Mouse (Mus musculus): ENCODE measurements around the gene Brpf3. TPM values are rescaled to one million over a fixed set of nuclear protein-coding genes. Genes with fewer than 3 reads are reported as not detected.

The Brpf3 gene
- polyA plus RNA-seq, 1 experiment from 2014 or later = 9.6 TPM

- no peak overlapping the region for H3K4me2 ChIP-seq (ENCODE audit: low read depth, severe bottlenecking)
- H3K27me3 ChIP-seq (ENCODE audit: control insufficient read depth, insufficient read depth, low read length) = no peaks in the 10 kb centered on the region
- H3K27ac ChIP-seq (replicated peaks; ENCODE audit: low read depth, low read length) = no peak overlapping the region
- ATAC-seq (ENCODE audit: insufficient number of reproducible peaks, low FRiP score, low TSS enrichment, low read depth) (no peak), DNase-seq (ENCODE audit: low spot score) (no peak)
- 86% methylated on average over 1 of the region's 1 CpGs for WGBS
- no peak overlapping the region for H3K9ac ChIP-seq (ENCODE audit: low read length)
- no peak overlapping the region for H3K4me3 ChIP-seq (ENCODE audit: low read depth, low read length)
- H3K36me3 ChIP-seq (ENCODE audit: control insufficient read depth, insufficient read depth, low read length) = peaks cover 21% of the 10 kb centered on the region
- peaks cover 2% of the 10 kb centered on the region; the same call in 1 of the 2 replicates for H3K4me1 ChIP-seq (ENCODE audit: control insufficient read depth, insufficient read depth, low read length)
- no peaks in the 10 kb centered on the region; the same call in 1 of the 2 replicates for H3K9me3 ChIP-seq (ENCODE audit: control insufficient read depth, low read length)
Measured at GRCm38 (mm10) chr17:28803316-28803715, 2.4 kb downstream of the Brpf3 start.

GRCm38 (mm10) chr17:28804973-28805372 is 4.1 kb downstream of the Brpf3 start:
- 88% methylated on average over 6 of the region's 6 CpGs for WGBS
- DNase-seq (ENCODE audit: low spot score) (no peak), ATAC-seq (ENCODE audit: insufficient number of reproducible peaks, low FRiP score, low TSS enrichment, low read depth) (no peak)
- no peak overlapping the region for H3K4me3 ChIP-seq (ENCODE audit: low read depth, low read length)
- no peaks in the 10 kb centered on the region for H3K27me3 ChIP-seq (ENCODE audit: control insufficient read depth, insufficient read depth, low read length)
- no peak overlapping the region for H3K27ac ChIP-seq (replicated peaks; ENCODE audit: low read depth, low read length)
- H3K4me2 ChIP-seq (ENCODE audit: low read depth, severe bottlenecking) = no peak overlapping the region
- H3K9ac ChIP-seq (ENCODE audit: low read length) = no peak overlapping the region
- no peaks in the 10 kb centered on the region; the same call in 1 of the 2 replicates for H3K9me3 ChIP-seq (ENCODE audit: control insufficient read depth, low read length)
- peaks cover 26% of the 10 kb centered on the region for H3K36me3 ChIP-seq (ENCODE audit: control insufficient read depth, insufficient read depth, low read length)
- peaks cover 2% of the 10 kb centered on the region; the same call in 1 of the 2 replicates for H3K4me1 ChIP-seq (ENCODE audit: control insufficient read depth, insufficient read depth, low read length)

- WGBS = 94% methylated on average over 19 of the region's 19 CpGs
- Histone ChIP-seq H3K4me2 (ENCODE audit: low read depth, severe bottlenecking) (no peak overlapping the region), H3K27ac (replicated peaks; ENCODE audit: low read depth, low read length) (no peak overlapping the region), H3K4me3 (ENCODE audit: low read depth, low read length) (no peak overlapping the region), H3K4me1 (ENCODE audit: control insufficient read depth, insufficient read depth, low read length) (no peaks in the 10 kb centered on the region), H3K9me3 (ENCODE audit: control insufficient read depth, low read length) (no peaks in the 10 kb centered on the region; the same call in 1 of the 2 replicates), H3K27me3 (ENCODE audit: control insufficient read depth, insufficient read depth, low read length) (no peaks in the 10 kb centered on the region), H3K36me3 (ENCODE audit: control insufficient read depth, insufficient read depth, low read length) (peaks cover 38% of the 10 kb centered on the region), H3K9ac (ENCODE audit: low read length) (no peak overlapping the region)
- DNase-seq (ENCODE audit: low spot score) (no peak), ATAC-seq (ENCODE audit: insufficient number of reproducible peaks, low FRiP score, low TSS enrichment, low read depth) (no peak)
Measured at GRCm38 (mm10) chr17:28806770-28807169, 5.9 kb downstream of the Brpf3 start.

GRCm38 (mm10) chr17:28808714-28809113 is 7.8 kb downstream of the Brpf3 start:
- Histone ChIP-seq H3K4me2 (ENCODE audit: low read depth, severe bottlenecking) (no peak overlapping the region), H3K27ac (replicated peaks; ENCODE audit: low read depth, low read length) (no peak overlapping the region), H3K36me3 (ENCODE audit: control insufficient read depth, insufficient read depth, low read length) (peaks cover 43% of the 10 kb centered on the region), H3K4me1 (ENCODE audit: control insufficient read depth, insufficient read depth, low read length) (no peaks in the 10 kb centered on the region), H3K9me3 (ENCODE audit: control insufficient read depth, low read length) (no peaks in the 10 kb centered on the region; the same call in 1 of the 2 replicates), H3K27me3 (ENCODE audit: control insufficient read depth, insufficient read depth, low read length) (no peaks in the 10 kb centered on the region), H3K4me3 (ENCODE audit: low read depth, low read length) (no peak overlapping the region), H3K9ac (ENCODE audit: low read length) (no peak overlapping the region)
- no peak for ATAC-seq (ENCODE audit: insufficient number of reproducible peaks, low FRiP score, low TSS enrichment, low read depth)
- DNase-seq (ENCODE audit: low spot score) = no peak
- 95% methylated on average over 8 of the region's 8 CpGs for WGBS

- Histone ChIP-seq H3K9ac (ENCODE audit: low read length) (no peak overlapping the region), H3K4me1 (ENCODE audit: control insufficient read depth, insufficient read depth, low read length) (no peaks in the 10 kb centered on the region), H3K27ac (replicated peaks; ENCODE audit: low read depth, low read length) (no peak overlapping the region), H3K4me2 (ENCODE audit: low read depth, severe bottlenecking) (no peak overlapping the region), H3K36me3 (ENCODE audit: control insufficient read depth, insufficient read depth, low read length) (peaks cover 43% of the 10 kb centered on the region), H3K9me3 (ENCODE audit: control insufficient read depth, low read length) (no peaks in the 10 kb centered on the region; the same call in 1 of the 2 replicates), H3K27me3 (ENCODE audit: control insufficient read depth, insufficient read depth, low read length) (no peaks in the 10 kb centered on the region), H3K4me3 (ENCODE audit: low read depth, low read length) (no peak overlapping the region)
- DNase-seq (ENCODE audit: low spot score) (no peak), ATAC-seq (ENCODE audit: insufficient number of reproducible peaks, low FRiP score, low TSS enrichment, low read depth) (no peak)
- 92% methylated on average over 10 of the region's 10 CpGs for WGBS
Measured at GRCm38 (mm10) chr17:28809175-28809831, 8.4 kb downstream of the Brpf3 start.

GRCm38 (mm10) chr17:28812345-28812744 is 11.5 kb downstream of the Brpf3 start:
- H3K4me2 ChIP-seq (ENCODE audit: low read depth, severe bottlenecking) = no peak overlapping the region
- peaks cover 36% of the 10 kb centered on the region for H3K36me3 ChIP-seq (ENCODE audit: control insufficient read depth, insufficient read depth, low read length)
- no peak overlapping the region for H3K4me3 ChIP-seq (ENCODE audit: low read depth, low read length)
- H3K9ac ChIP-seq (ENCODE audit: low read length) = no peak overlapping the region
- ATAC-seq (ENCODE audit: insufficient number of reproducible peaks, low FRiP score, low TSS enrichment, low read depth) = no peak
- DNase-seq (ENCODE audit: low spot score) = no peak
- no peaks in the 10 kb centered on the region for H3K4me1 ChIP-seq (ENCODE audit: control insufficient read depth, insufficient read depth, low read length)
- H3K27ac ChIP-seq (replicated peaks; ENCODE audit: low read depth, low read length) = no peak overlapping the region
- no peaks in the 10 kb centered on the region for H3K27me3 ChIP-seq (ENCODE audit: control insufficient read depth, insufficient read depth, low read length)
- whole genome bisulfite sequencing = 94% methylated on average over 10 of the region's 10 CpGs
- no peaks in the 10 kb centered on the region for H3K9me3 ChIP-seq (ENCODE audit: control insufficient read depth, low read length)

- DNase-seq (ENCODE audit: low spot score) (no peak), ATAC-seq (ENCODE audit: insufficient number of reproducible peaks, low FRiP score, low TSS enrichment, low read depth) (no peak)
- 92% methylated on average over 18 of the region's 18 CpGs for WGBS
- H3K9ac ChIP-seq (ENCODE audit: low read length) = no peak overlapping the region
- no peaks in the 10 kb centered on the region for H3K4me1 ChIP-seq (ENCODE audit: control insufficient read depth, insufficient read depth, low read length)
- no peaks in the 10 kb centered on the region for H3K9me3 ChIP-seq (ENCODE audit: control insufficient read depth, low read length)
- H3K27me3 ChIP-seq (ENCODE audit: control insufficient read depth, insufficient read depth, low read length) = no peaks in the 10 kb centered on the region
- H3K36me3 ChIP-seq (ENCODE audit: control insufficient read depth, insufficient read depth, low read length) = peaks cover 43% of the 10 kb centered on the region; the same call in 1 of the 2 replicates
- H3K4me2 ChIP-seq (ENCODE audit: low read depth, severe bottlenecking) = no peak overlapping the region
- no peak overlapping the region for H3K4me3 ChIP-seq (ENCODE audit: low read depth, low read length)
- H3K27ac ChIP-seq (replicated peaks; ENCODE audit: low read depth, low read length) = no peak overlapping the region
Measured at GRCm38 (mm10) chr17:28814529-28815097, 13.7 kb downstream of the Brpf3 start.

- Histone ChIP-seq H3K4me3 (ENCODE audit: low read depth, low read length) (no peak overlapping the region), H3K4me1 (ENCODE audit: control insufficient read depth, insufficient read depth, low read length) (no peaks in the 10 kb centered on the region), H3K27me3 (ENCODE audit: control insufficient read depth, insufficient read depth, low read length) (no peaks in the 10 kb centered on the region), H3K9ac (ENCODE audit: low read length) (no peak overlapping the region), H3K36me3 (ENCODE audit: control insufficient read depth, insufficient read depth, low read length) (peaks cover 37% of the 10 kb centered on the region; the same call in 1 of the 2 replicates), H3K9me3 (ENCODE audit: control insufficient read depth, low read length) (no peaks in the 10 kb centered on the region), H3K4me2 (ENCODE audit: low read depth, severe bottlenecking) (no peak overlapping the region), H3K27ac (replicated peaks; ENCODE audit: low read depth, low read length) (no peak overlapping the region)
- ATAC-seq (ENCODE audit: insufficient number of reproducible peaks, low FRiP score, low TSS enrichment, low read depth) (no peak), DNase-seq (ENCODE audit: low spot score) (no peak)
- WGBS = 87% methylated on average over 10 of the region's 10 CpGs
Measured at GRCm38 (mm10) chr17:28815384-28816004, 14.6 kb downstream of the Brpf3 start.

Measured in limb, embryonic 11.5 days (tissue).